Mouse (Mus musculus): ENCODE measurements around the gene Peli2. TPM values are rescaled to one million over a fixed set of nuclear protein-coding genes. Genes with fewer than 3 reads are reported as not detected.
A peak's percentile ranks its signal among the peaks of the same experiment; 100 is the strongest.
"Not testable (repeated sequence)": the region's sequence is repeated elsewhere in the genome, so short reads cannot be mapped to it uniquely, and the experiment has no call there.

Gene Peli2
- 15.3 and 15.8 TPM in 2 replicates for polyA plus RNA-seq (2015; fragmentation: Nextera tagmentation; extraction: Ambion mirVana)

- peak within 1 kb of the TSS; percentile 88 for H3K9ac ChIP-seq (ENCODE audit: low read length)
- no peaks in the 10 kb centered on the region for H3K36me3 ChIP-seq (ENCODE audit: control insufficient read depth, insufficient read depth, low read length)
- H3K4me3 ChIP-seq (ENCODE audit: low read length), result peak within 1 kb of the TSS; percentile 82
- ATAC-seq (ENCODE audit: low read depth), result peak; percentile 87
- H3K4me2 ChIP-seq (ENCODE audit: low read depth, low read length), result peak within 1 kb of the TSS; percentile 71
- H3K4me1 ChIP-seq (replicated peaks; ENCODE audit: control insufficient read depth, insufficient read depth, low read length), result peaks cover 13% of the 10 kb centered on the region; the same call in 1 of the 2 replicates
- peak within 1 kb of the TSS; percentile 86 for H3K27ac ChIP-seq (ENCODE audit: low read length)
- under 1% methylated on average over 105 of the region's 117 CpGs for WGBS
- H3K9me3 ChIP-seq (ENCODE audit: control insufficient read depth, low read length), result no peaks in the 10 kb centered on the region
- no peaks in the 10 kb centered on the region for H3K27me3 ChIP-seq (ENCODE audit: control insufficient read depth, insufficient read depth, low read depth, low read length)
Observed at GRCm38 (mm10) chr14:48120752-48121528, at the start of gene Peli2. Gene Peli2, plus strand, starts transcription at chr14:48120823.

- WGBS, result 80% methylated on average over 4 of the region's 4 CpGs
- Histone ChIP-seq H3K9me3 (ENCODE audit: control insufficient read depth, low read length) (no peaks in the 10 kb centered on the region), H3K4me3 (ENCODE audit: low read length) (no peak overlapping the region), H3K4me2 (ENCODE audit: low read depth, low read length) (no peak overlapping the region), H3K4me1 (replicated peaks; ENCODE audit: control insufficient read depth, insufficient read depth, low read length) (peaks cover 5% of the 10 kb centered on the region; the same call in 1 of the 2 replicates), H3K36me3 (ENCODE audit: control insufficient read depth, insufficient read depth, low read length) (no peaks in the 10 kb centered on the region), H3K9ac (ENCODE audit: low read length) (no peak overlapping the region), H3K27ac (ENCODE audit: low read length) (no peak overlapping the region), H3K27me3 (ENCODE audit: control insufficient read depth, insufficient read depth, low read depth, low read length) (no peaks in the 10 kb centered on the region)
- no peak for ATAC-seq (ENCODE audit: low read depth)
Observed at GRCm38 (mm10) chr14:48072104-48072503, 48.5 kb upstream of the Peli2 start.

DNA sequence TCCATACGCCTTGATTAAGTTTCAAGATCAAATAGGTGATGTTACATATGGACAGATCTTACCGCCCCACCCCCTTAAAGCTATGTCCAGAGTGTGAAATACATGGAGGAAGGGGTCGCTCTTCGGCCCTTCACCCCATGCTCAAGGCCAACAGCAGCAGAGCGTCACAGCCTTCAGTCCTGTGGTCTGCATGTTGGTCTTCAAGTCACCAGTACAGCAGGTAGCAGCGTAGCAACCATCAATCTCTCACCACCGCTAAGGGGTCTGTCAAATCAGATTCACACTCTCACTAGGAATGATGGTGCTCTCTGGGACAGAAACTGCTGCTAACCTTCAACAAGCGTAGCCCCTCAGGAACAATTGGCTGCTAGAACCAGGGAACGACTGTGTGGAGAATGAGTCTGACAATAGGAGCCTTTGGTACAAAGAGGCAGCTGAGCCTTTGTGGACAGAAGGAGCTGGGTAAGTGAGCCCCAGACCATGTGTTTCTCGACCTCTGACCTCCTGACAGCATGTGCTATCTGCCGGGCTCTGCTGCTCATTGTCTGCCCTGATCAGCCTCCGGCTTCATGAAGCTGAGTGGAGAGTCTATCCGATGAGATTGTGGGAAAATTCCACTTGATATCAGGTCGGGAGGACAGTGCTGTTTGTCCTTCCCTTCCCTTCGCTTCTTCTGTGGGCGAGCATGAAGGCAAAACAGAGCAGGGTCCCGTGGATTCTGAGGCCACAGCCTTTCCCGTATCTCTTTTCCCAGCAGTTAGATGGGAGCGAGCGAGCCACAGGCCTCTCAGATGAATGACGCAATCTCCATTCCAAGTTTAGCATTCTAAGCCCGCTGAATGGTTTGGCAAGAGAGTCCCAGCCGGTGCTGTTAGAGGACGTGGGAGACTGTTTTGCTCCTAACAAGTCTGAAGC lies 47.1 kb upstream of the Peli2 start:
- Histone ChIP-seq H3K4me2 (ENCODE audit: low read depth, low read length) (no peak overlapping the region), H3K27me3 (ENCODE audit: control insufficient read depth, insufficient read depth, low read depth, low read length) (no peaks in the 10 kb centered on the region), H3K9ac (ENCODE audit: low read length) (no peak overlapping the region), H3K4me3 (ENCODE audit: low read length) (no peak overlapping the region), H3K27ac (ENCODE audit: low read length) (peak overlapping the region; percentile 44; the same call in 1 of the 2 replicates), H3K9me3 (ENCODE audit: control insufficient read depth, low read length) (no peaks in the 10 kb centered on the region), H3K4me1 (replicated peaks; ENCODE audit: control insufficient read depth, insufficient read depth, low read length) (peaks cover 5% of the 10 kb centered on the region; the same call in 1 of the 2 replicates), H3K36me3 (ENCODE audit: control insufficient read depth, insufficient read depth, low read length) (no peaks in the 10 kb centered on the region)
- ATAC-seq (ENCODE audit: low read depth), result peak; percentile 91
- WGBS, result 39% methylated on average over 24 of the region's 24 CpGs

GRCm38 (mm10) chr14:48079574-48079973 lies 41.0 kb upstream of the Peli2 start:
- H3K9me3 ChIP-seq (ENCODE audit: control insufficient read depth, low read length); H3K36me3 ChIP-seq (ENCODE audit: control insufficient read depth, insufficient read depth, low read length); H3K27ac ChIP-seq (ENCODE audit: low read length); ATAC-seq (ENCODE audit: low read depth); H3K4me1 ChIP-seq (replicated peaks; ENCODE audit: control insufficient read depth, insufficient read depth, low read length); H3K27me3 ChIP-seq (ENCODE audit: control insufficient read depth, insufficient read depth, low read depth, low read length); H3K4me2 ChIP-seq (ENCODE audit: low read depth, low read length); H3K4me3 ChIP-seq (ENCODE audit: low read length); H3K9ac ChIP-seq (ENCODE audit: low read length): not testable (repeated sequence)
- 90% methylated on average over 17 of the region's 17 CpGs for WGBS

GRCm38 (mm10) chr14:48083836-48084812 lies 36.5 kb upstream of the Peli2 start:
- peak; percentile 78 for ATAC-seq (ENCODE audit: low read depth)
- peak overlapping the region; percentile 74 for H3K27ac ChIP-seq (ENCODE audit: low read length)
- no peak overlapping the region for H3K4me2 ChIP-seq (ENCODE audit: low read depth, low read length)
- peaks cover 16% of the 10 kb centered on the region for H3K4me1 ChIP-seq (replicated peaks; ENCODE audit: control insufficient read depth, insufficient read depth, low read length)
- no peak overlapping the region for H3K9ac ChIP-seq (ENCODE audit: low read length)
- no peaks in the 10 kb centered on the region for H3K27me3 ChIP-seq (ENCODE audit: control insufficient read depth, insufficient read depth, low read depth, low read length)
- H3K36me3 ChIP-seq (ENCODE audit: control insufficient read depth, insufficient read depth, low read length), result no peaks in the 10 kb centered on the region
- no peaks in the 10 kb centered on the region for H3K9me3 ChIP-seq (ENCODE audit: control insufficient read depth, low read length)
- no peak overlapping the region for H3K4me3 ChIP-seq (ENCODE audit: low read length)
- 15% methylated on average over 14 of the region's 14 CpGs for WGBS

DNA sequence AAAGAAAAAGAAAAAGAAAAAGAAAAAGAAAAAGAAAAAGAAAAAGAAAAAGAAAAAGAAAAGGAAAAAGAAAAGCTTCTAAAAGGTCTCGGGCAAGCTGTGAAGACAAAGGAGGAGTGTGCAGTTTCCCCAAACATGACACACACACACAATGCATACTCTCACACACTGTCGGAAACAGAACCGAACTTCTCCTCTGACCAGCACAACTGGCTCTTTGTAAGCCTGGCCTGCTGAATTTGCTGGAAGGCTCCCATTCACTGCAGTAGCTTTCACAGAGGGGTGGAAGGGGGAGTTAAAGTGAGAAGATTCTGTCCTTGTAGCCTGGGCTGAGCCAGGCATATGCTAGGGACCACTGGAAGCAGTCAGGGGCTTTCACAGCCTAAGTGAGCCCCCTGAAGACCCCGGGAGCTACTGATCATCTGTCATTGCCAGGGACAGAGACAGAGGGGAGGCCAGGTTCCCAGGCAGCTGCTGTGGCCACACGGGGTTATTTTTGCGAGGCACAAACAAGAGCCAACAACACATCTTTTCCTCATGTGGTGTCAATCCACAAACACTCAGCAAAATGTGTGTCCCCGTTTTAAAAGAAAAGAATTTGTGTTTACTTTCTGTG lies 33.8 kb upstream of the Peli2 start:
- H3K4me3 ChIP-seq (ENCODE audit: low read length), result no peak overlapping the region
- no peaks in the 10 kb centered on the region for H3K9me3 ChIP-seq (ENCODE audit: control insufficient read depth, low read length)
- no peaks in the 10 kb centered on the region for H3K27me3 ChIP-seq (ENCODE audit: control insufficient read depth, insufficient read depth, low read depth, low read length)
- WGBS, result 35% methylated on average over 7 of the region's 7 CpGs
- no peaks in the 10 kb centered on the region for H3K36me3 ChIP-seq (ENCODE audit: control insufficient read depth, insufficient read depth, low read length)
- peak; percentile 69 for ATAC-seq (ENCODE audit: low read depth)
- H3K27ac ChIP-seq (ENCODE audit: low read length), result peak overlapping the region; percentile 58; the same call in 1 of the 2 replicates
- H3K4me2 ChIP-seq (ENCODE audit: low read depth, low read length), result no peak overlapping the region
- peaks cover 16% of the 10 kb centered on the region for H3K4me1 ChIP-seq (replicated peaks; ENCODE audit: control insufficient read depth, insufficient read depth, low read length)
- H3K9ac ChIP-seq (ENCODE audit: low read length), result no peak overlapping the region

DNA sequence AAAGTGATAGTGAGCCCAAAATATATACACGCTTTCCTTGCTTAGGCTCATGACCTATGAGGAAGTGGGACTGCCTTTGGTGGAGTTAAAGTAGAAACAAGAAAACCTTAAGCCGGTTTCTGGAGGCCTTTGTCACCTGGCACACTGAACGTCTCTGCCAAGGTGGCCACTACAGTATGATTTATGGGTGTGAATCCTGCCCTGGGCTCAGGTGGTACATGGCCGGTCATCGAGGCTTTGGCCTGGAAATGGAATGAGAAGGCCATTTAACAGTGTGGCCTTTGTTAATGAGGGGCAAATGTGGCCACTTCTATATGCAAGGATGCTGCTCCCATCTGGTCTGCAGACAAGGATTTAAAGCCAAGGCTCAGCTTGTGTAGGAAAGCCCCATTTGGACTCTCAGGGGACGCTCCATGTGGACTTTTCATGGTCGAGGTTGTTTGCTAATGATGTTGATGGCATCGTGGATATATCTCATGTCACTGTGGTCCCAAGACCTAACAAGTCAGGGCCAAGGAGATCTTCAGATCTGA lies 33.3 kb upstream of the Peli2 start:
- Histone ChIP-seq H3K36me3 (ENCODE audit: control insufficient read depth, insufficient read depth, low read length) (no peaks in the 10 kb centered on the region), H3K27me3 (ENCODE audit: control insufficient read depth, insufficient read depth, low read depth, low read length) (no peaks in the 10 kb centered on the region), H3K4me1 (replicated peaks; ENCODE audit: control insufficient read depth, insufficient read depth, low read length) (peaks cover 16% of the 10 kb centered on the region), H3K27ac (ENCODE audit: low read length) (peak overlapping the region; percentile 40; the same call in 1 of the 2 replicates), H3K9me3 (ENCODE audit: control insufficient read depth, low read length) (no peaks in the 10 kb centered on the region), H3K9ac (ENCODE audit: low read length) (no peak overlapping the region), H3K4me3 (ENCODE audit: low read length) (no peak overlapping the region), H3K4me2 (ENCODE audit: low read depth, low read length) (no peak overlapping the region)
- no peak; the same call in 1 of the 2 replicates for ATAC-seq (ENCODE audit: low read depth)
- WGBS, result 58% methylated on average over 8 of the region's 8 CpGs

DNA sequence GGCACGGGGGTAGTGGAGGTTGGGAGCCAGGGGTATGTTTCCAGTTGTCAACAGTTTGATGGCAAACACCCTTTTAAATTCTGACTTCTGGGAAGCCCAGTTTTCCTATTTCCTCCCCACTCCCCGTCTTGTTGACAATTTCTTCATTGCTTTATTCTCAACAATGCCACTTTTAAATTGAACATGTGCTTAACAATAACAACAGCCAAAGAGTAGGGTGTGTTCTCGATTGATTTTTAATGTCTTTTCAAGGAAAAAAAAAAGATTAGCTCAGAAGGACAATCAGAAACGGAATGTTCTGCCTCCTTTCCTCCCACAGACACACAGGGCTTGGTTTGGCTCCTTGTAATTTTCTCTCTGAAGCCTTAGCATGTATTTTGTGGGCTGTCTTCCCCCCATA lies 30.2 kb upstream of the Peli2 start:
- no peaks in the 10 kb centered on the region for H3K36me3 ChIP-seq (ENCODE audit: control insufficient read depth, insufficient read depth, low read length)

More for the DNA sequence above, 30.2 kb upstream of the Peli2 start:
- whole genome bisulfite sequencing, result 38% methylated on average over 4 of the region's 4 CpGs
- no peak overlapping the region for H3K4me2 ChIP-seq (ENCODE audit: low read depth, low read length)
- peaks cover 5% of the 10 kb centered on the region; the same call in 1 of the 2 replicates for H3K4me1 ChIP-seq (replicated peaks; ENCODE audit: control insufficient read depth, insufficient read depth, low read length)
- H3K27me3 ChIP-seq (ENCODE audit: control insufficient read depth, insufficient read depth, low read depth, low read length), result no peaks in the 10 kb centered on the region
- no peaks in the 10 kb centered on the region for H3K9me3 ChIP-seq (ENCODE audit: control insufficient read depth, low read length)
- no peak overlapping the region for H3K9ac ChIP-seq (ENCODE audit: low read length)
- H3K4me3 ChIP-seq (ENCODE audit: low read length), result no peak overlapping the region
- no peak overlapping the region for H3K27ac ChIP-seq (ENCODE audit: low read length)
- no peak; the same call in 1 of the 2 replicates for ATAC-seq (ENCODE audit: low read depth)
